Mouse (Mus musculus) liver, embryonic 13.5 days (tissue): ENCODE measurements around the gene Sec24d. TPM values are rescaled to one million over a fixed set of nuclear protein-coding genes. Genes with fewer than 3 reads are reported as not detected.
"Not testable (repeated sequence)": the region's sequence is repeated elsewhere in the genome, so short reads cannot be mapped to it uniquely, and the experiment has no call there.

Source experiments
- ATAC-seq: fragments of 200-750 bp; cut with Nextera tagmentation; 2 replicates; pipeline ENCODE4 v1.8.0; 2017; ENCODE audit warnings: low read depth, mild to moderate bottlenecking, moderate number of reproducible peaks, moderate library complexity
- DNase-seq: peaks from one replicate; pipeline ENCODE4 v3.0.0; 2022
- H3K27ac ChIP-seq: fragments of 300-500 bp; sonication (generic); 2 replicates; pipeline ENCODE4 v1.5.1; 2015; ENCODE audit warnings: moderate library complexity, mild to moderate bottlenecking, inconsistent platforms
- H3K27me3 ChIP-seq: fragments of 300-500 bp; sonication (generic); 2 replicates; pipeline ENCODE4 v1.6.1; 2015; ENCODE audit warnings: mild to moderate bottlenecking, inconsistent platforms
- H3K36me3 ChIP-seq: fragments of 300-500 bp; sonication (generic); 2 replicates; pipeline ENCODE4 v1.6.1; 2015; ENCODE audit warnings: mild to moderate bottlenecking, inconsistent platforms
- H3K4me1 ChIP-seq: fragments of 300-500 bp; sonication (generic); replicated peaks from 2 replicates; pipeline ENCODE4 v1.6.1; 2015; ENCODE audit warnings: inconsistent platforms
- H3K4me2 ChIP-seq: fragments of 300-500 bp; sonication (generic); 2 replicates; pipeline ENCODE4 v1.6.1; 2015; ENCODE audit warnings: inconsistent platforms, mild to moderate bottlenecking, moderate library complexity
- H3K4me3 ChIP-seq: fragments of 300-500 bp; sonication (generic); replicated peaks from 2 replicates; pipeline ENCODE4 v1.5.1; 2015; ENCODE audit warnings: mild to moderate bottlenecking, inconsistent platforms
- H3K9ac ChIP-seq: fragments of 300-500 bp; sonication (generic); 2 replicates; pipeline ENCODE4 v1.6.1; 2015; ENCODE audit warnings: mild to moderate bottlenecking, inconsistent platforms
- H3K9me3 ChIP-seq: fragments of 300-500 bp; sonication (generic); replicated peaks from 2 replicates; pipeline ENCODE4 v1.6.1; 2016; ENCODE audit warnings: inconsistent platforms
- WGBS: fragments of 180-500 bp; shearing (Covaris S2); methylation state at CpG from one replicate; pipeline ENCODE4 v1.1.7; 2015; ENCODE audit not compliant: insufficient replicate concordance; 5-methylcytosine and 5-hydroxymethylcytosine counted together
- polyA plus RNA-seq: library from polyadenylated mRNA; unstranded; fragments of >200 nt; fragmentation: Nextera tagmentation; extraction: Ambion mirVana; gene quantifications from 2 replicates; pipeline ENCODE4 v1.2.1, GENCODE M21; 2015

The Sec24d gene
- polyA plus RNA-seq, 1 experiment from 2014 or later, result 14.1 TPM

DNA sequence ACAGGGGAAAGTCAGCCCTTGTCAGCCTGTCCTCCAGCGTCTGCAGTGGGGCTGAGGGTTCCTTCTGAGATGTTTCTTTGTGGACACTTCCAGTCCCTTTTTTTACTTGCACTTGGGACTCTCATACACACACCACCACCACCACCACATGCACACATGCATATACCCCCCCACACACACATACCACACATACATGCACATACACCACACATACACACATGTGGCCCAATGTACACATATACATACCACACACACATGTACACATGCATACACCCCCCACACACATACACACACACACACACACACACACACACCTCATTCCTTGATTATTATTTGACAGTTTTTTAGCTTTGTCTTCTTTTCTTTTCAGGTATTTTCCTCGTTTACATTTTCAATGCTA, 73.8 kb downstream of the Sec24d start:
- Histone ChIP-seq H3K9me3 (no peaks in the 10 kb centered on the region), H3K4me3 (no peak overlapping the region), H3K27ac (no peak overlapping the region), H3K27me3 (no peaks in the 10 kb centered on the region), H3K9ac (no peak overlapping the region), H3K36me3 (peaks cover 13% of the 10 kb centered on the region; the same call in 1 of the 2 replicates), H3K4me1 (no peaks in the 10 kb centered on the region), H3K4me2 (no peak overlapping the region)
- no peak for DNase-seq
- no peak for ATAC-seq
- WGBS, result 59% methylated on average over 2 of the region's 2 CpGs

DNA sequence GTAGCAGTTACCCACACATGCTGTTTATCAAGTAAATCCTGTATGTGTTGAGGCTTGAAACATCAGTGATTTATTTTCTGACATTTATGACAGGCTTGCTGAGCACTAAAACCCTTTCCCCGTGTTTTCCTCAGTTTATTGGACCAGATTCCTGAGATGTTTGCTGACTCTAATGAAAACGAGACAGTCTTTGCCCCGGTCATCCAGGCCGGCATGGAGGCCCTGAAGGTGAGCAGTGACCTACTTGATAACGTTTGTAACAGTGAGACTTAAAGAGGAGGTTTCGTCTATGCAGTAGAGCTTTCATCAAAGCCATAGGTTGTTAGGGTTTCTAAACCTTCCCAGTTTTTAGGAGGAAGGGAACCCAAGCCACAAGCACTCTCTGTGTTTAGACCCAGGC, 76.4 kb downstream of the Sec24d start:
- no peak for DNase-seq
- ATAC-seq, result no peak
- Histone ChIP-seq H3K9me3 (no peaks in the 10 kb centered on the region), H3K27ac (no peak overlapping the region), H3K4me3 (no peak overlapping the region), H3K27me3 (no peaks in the 10 kb centered on the region), H3K4me2 (no peak overlapping the region), H3K36me3 (peaks cover 6% of the 10 kb centered on the region; the same call in 1 of the 2 replicates), H3K4me1 (no peaks in the 10 kb centered on the region), H3K9ac (no peak overlapping the region)
- WGBS, result 54% methylated on average over 6 of the region's 6 CpGs

GRCm38 (mm10) chr3:123348080-123348802, 81.0 kb downstream of the Sec24d start:
- H3K9me3 ChIP-seq, result no peaks in the 10 kb centered on the region
- H3K9ac ChIP-seq, result no peak overlapping the region
- no peaks in the 10 kb centered on the region for H3K4me1 ChIP-seq
- H3K4me2 ChIP-seq, result no peak overlapping the region
- ATAC-seq, result no peak
- no peak overlapping the region for H3K4me3 ChIP-seq
- H3K27me3 ChIP-seq, result no peaks in the 10 kb centered on the region
- H3K27ac ChIP-seq, result no peak overlapping the region
- peaks cover 10% of the 10 kb centered on the region; the same call in 1 of the 2 replicates for H3K36me3 ChIP-seq
- DNase-seq, result no peak
- WGBS, result 66% methylated on average over 12 of the region's 12 CpGs

- no peak for ATAC-seq
- Histone ChIP-seq H3K4me2 (no peak overlapping the region), H3K27ac (no peak overlapping the region), H3K36me3 (peaks cover 21% of the 10 kb centered on the region; the same call in 1 of the 2 replicates), H3K4me1 (no peaks in the 10 kb centered on the region), H3K27me3 (no peaks in the 10 kb centered on the region), H3K9me3 (no peaks in the 10 kb centered on the region), H3K9ac (no peak overlapping the region), H3K4me3 (no peak overlapping the region)
- DNase-seq, result no peak
- 61% methylated on average over 8 of the region's 8 CpGs for WGBS
Observed at GRCm38 (mm10) chr3:123350602-123351001, 83.3 kb downstream of the Sec24d start.

GRCm38 (mm10) chr3:123351519-123351918, 84.3 kb downstream of the Sec24d start:
- no peak for DNase-seq
- no peak overlapping the region for H3K4me2 ChIP-seq
- 44% methylated on average over 2 of the region's 2 CpGs for WGBS

GRCm38 (mm10) chr3:123353183-123353582, 85.9 kb downstream of the Sec24d start:
- Histone ChIP-seq H3K4me3 (no peak overlapping the region), H3K36me3 (peaks cover 25% of the 10 kb centered on the region), H3K27me3 (no peaks in the 10 kb centered on the region), H3K27ac (no peak overlapping the region), H3K9ac (no peak overlapping the region), H3K4me2 (no peak overlapping the region), H3K4me1 (no peaks in the 10 kb centered on the region), H3K9me3 (no peaks in the 10 kb centered on the region)
- WGBS, result 47% methylated on average over 6 of the region's 6 CpGs
- DNase-seq (no peak), ATAC-seq (no peak)

More at GRCm38 (mm10) chr3:123351519-123351918, 84.3 kb downstream of the Sec24d start:
- Histone ChIP-seq H3K4me3 (no peak overlapping the region), H3K9me3 (no peaks in the 10 kb centered on the region), H3K36me3 (peaks cover 18% of the 10 kb centered on the region; the same call in 1 of the 2 replicates), H3K4me1 (no peaks in the 10 kb centered on the region), H3K27me3 (no peaks in the 10 kb centered on the region), H3K27ac (no peak overlapping the region), H3K9ac (no peak overlapping the region)
- no peak for ATAC-seq

DNA sequence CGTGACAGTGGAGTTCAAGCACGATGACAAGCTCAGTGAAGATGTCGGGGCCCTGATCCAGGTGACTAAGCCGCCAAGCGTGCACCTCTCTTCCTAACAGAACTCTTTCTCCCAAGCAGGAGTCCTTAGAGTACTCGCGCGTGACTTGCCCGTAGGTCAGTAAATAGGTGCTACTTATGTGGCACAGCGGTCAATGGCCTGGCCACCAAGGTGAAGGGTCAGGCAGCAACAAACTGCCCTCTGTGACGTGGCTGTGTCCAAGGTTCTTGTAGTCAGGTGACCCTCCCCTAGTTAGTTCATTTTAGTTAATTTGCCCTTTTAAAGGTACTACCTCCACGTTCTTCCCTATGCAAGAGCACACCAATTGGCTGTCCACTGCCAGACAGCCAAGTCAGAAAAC, 86.4 kb downstream of the Sec24d start:
- DNase-seq, result no peak
- no peaks in the 10 kb centered on the region for H3K4me1 ChIP-seq
- no peaks in the 10 kb centered on the region for H3K27me3 ChIP-seq
- no peaks in the 10 kb centered on the region for H3K9me3 ChIP-seq
- no peak for ATAC-seq
- peaks cover 25% of the 10 kb centered on the region for H3K36me3 ChIP-seq
- WGBS, result 80% methylated on average over 12 of the region's 12 CpGs
- no peak overlapping the region for H3K4me2 ChIP-seq
- no peak overlapping the region for H3K9ac ChIP-seq
- no peak overlapping the region for H3K4me3 ChIP-seq
- H3K27ac ChIP-seq, result no peak overlapping the region

DNA sequence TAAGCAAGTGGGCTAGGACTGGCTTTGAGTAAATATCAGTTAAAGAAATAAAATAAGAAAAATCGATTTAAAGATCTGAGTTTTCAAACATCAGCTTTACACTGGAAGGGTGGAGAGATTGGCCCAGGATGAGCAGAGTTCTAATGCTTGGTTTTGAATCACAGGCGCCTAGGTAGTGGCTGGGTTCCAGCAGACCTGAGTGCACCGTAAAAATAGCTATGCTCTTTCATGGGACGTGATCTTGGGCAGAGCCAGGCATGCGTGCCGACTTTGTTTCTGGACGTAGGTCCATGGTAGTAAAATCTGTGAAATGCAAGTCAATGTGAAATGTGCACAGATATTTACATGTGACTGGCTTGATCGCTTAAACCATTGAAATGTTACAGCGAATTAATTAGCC, 87.1 kb downstream of the Sec24d start:
- ATAC-seq (no peak), DNase-seq (no peak)
- H3K4me1 ChIP-seq, result no peaks in the 10 kb centered on the region
- WGBS, result 80% methylated on average over 9 of the region's 9 CpGs
- no peak overlapping the region for H3K27ac ChIP-seq
- no peaks in the 10 kb centered on the region for H3K27me3 ChIP-seq
- H3K9ac ChIP-seq, result no peak overlapping the region
- H3K9me3 ChIP-seq, result no peaks in the 10 kb centered on the region
- no peak overlapping the region for H3K4me3 ChIP-seq
- no peak overlapping the region for H3K4me2 ChIP-seq
- H3K36me3 ChIP-seq, result peaks cover 28% of the 10 kb centered on the region

DNA sequence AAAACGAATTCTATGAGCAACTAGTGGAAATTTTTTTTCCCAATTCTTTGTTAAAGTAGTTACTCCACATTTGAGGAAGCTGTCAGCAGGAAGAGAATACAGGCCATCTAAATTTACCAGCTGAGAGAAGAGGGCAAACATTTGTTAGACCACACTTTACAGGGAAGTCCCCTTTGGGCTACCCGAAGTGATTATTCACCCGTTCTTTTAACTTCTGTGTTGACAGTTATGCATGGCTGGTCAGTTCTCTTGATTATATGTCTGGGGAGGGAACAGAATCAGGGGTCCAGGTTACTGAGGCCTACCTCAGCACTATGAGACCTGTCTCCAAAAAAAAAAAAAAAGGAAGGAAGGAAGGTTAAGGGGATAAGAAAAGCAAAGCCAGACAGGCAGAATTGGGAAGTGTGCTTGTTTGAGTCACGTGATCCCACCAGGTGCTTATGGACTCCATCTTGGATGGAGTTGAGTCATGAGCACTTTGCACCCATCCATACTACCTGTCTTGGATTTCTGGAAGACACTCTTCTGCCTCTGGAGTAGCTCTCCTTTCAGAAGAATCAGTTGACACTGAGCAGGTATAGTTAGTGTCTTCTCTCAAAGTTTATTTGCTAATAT, 89.2 kb downstream of the Sec24d start:
- Histone ChIP-seq H3K4me3 (no peak overlapping the region), H3K9ac (no peak overlapping the region), H3K27ac (no peak overlapping the region), H3K9me3 (no peaks in the 10 kb centered on the region), H3K4me1 (no peaks in the 10 kb centered on the region), H3K36me3 (peaks cover 27% of the 10 kb centered on the region), H3K4me2 (no peak overlapping the region), H3K27me3 (no peaks in the 10 kb centered on the region)
- ATAC-seq, result no peak
- DNase-seq, result no peak
- 38% methylated on average over 4 of the region's 4 CpGs for WGBS

GRCm38 (mm10) chr3:123366820-123367219, 99.6 kb downstream of the Sec24d start:
- not testable (repeated sequence) for H3K4me1 ChIP-seq, ATAC-seq, H3K4me3 ChIP-seq, DNase-seq, H3K4me2 ChIP-seq, H3K27ac ChIP-seq, H3K9me3 ChIP-seq, H3K27me3 ChIP-seq, H3K9ac ChIP-seq
- WGBS, result 71% methylated on average over 2 of the region's 2 CpGs
- H3K36me3 ChIP-seq, result peaks cover 63% of the 10 kb centered on the region

- Histone ChIP-seq H3K27ac (no peak overlapping the region), H3K9me3 (no peaks in the 10 kb centered on the region), H3K27me3 (no peaks in the 10 kb centered on the region), H3K9ac (no peak overlapping the region), H3K4me3 (no peak overlapping the region), H3K4me1 (no peaks in the 10 kb centered on the region), H3K4me2 (no peak overlapping the region), H3K36me3 (peaks cover 60% of the 10 kb centered on the region)
- ATAC-seq (no peak), DNase-seq (no peak)
- WGBS, result 88% methylated on average over 12 of the region's 12 CpGs
Observed at GRCm38 (mm10) chr3:123369161-123369560, 101.9 kb downstream of the Sec24d start.

DNA sequence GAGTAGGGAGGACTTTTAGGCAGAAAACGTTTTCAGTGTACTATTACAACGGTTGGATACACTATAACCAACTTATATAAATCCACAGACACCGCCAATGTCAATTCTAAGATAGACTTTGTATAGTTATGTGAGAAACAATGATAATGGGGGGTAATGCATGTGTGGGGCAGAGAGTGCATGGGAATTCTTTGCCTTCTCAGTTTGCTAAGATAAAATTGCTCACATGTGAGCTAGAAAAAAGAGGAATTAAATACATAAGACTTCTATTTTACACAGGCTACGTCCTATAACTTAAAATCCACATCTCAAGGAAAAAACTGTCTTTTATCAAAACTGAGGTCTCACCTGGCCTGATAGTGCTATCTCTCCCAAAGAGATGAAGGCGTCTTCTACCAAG, 103.7 kb downstream of the Sec24d start:
- WGBS, result 83% methylated on average over 5 of the region's 5 CpGs
- no peak overlapping the region for H3K4me3 ChIP-seq
- H3K4me2 ChIP-seq, result no peak overlapping the region
- no peaks in the 10 kb centered on the region for H3K9me3 ChIP-seq
- H3K4me1 ChIP-seq, result no peaks in the 10 kb centered on the region
- DNase-seq (no peak), ATAC-seq (no peak)
- no peak overlapping the region for H3K27ac ChIP-seq
- no peaks in the 10 kb centered on the region for H3K27me3 ChIP-seq
- H3K9ac ChIP-seq, result no peak overlapping the region
- H3K36me3 ChIP-seq, result peaks cover 61% of the 10 kb centered on the region
